Mouse (Mus musculus): ENCODE measurements at regions not wholly inside any gene's neighbourhood (a gene's known extent, or its start where the extent isn't known, plus 50 kb on each side); places are given as distances from the start of the nearest gene placed in this dataset.

DNA sequence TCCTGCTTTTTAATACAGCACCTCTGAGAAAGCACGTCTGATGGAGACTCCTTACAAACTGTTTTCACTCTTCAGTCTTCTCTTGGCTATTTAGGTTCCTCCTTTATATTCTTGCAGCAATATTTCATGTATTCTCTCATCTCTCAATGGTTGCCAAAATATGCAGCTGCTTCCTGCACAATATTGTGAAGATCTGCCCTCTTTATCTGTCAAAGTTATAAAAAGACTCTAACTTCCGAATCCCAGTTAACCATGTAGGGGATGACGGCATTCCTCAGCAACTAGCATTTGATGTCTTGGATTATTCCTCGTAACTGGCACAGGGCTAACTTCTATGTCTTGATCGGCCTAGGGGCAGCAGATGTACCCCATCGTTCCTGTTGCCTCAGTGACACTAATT lies 102.8 kb upstream of the 4933402D24Rik start:
- TF ChIP-seq CTCF (IDR thresholded peaks at IDR 0.05; ENCODE audit: low read depth): no peak
- TF ChIP-seq EP300 (IDR thresholded peaks at IDR 0.05; ENCODE audit: low read depth): no peak
